Mouse (Mus musculus) heart, embryonic 11.5 days (tissue): ENCODE measurements around the gene Tom1l2. TPM values are rescaled to one million over a fixed set of nuclear protein-coding genes. Genes with fewer than 3 reads are reported as not detected.

Experiments used
- ATAC-seq: fragments of 200-750 bp; cut with Nextera tagmentation; replicated peaks from 2 replicates; pipeline ENCODE4 v1.8.0; 2017; ENCODE audit warnings: moderate library complexity; ENCODE audit not compliant: insufficient number of reproducible peaks, low FRiP score, low TSS enrichment
- H3K27ac ChIP-seq: fragments of 300-500 bp; sonication (generic); 2 replicates; pipeline ENCODE4 v1.5.1; 2014; ENCODE audit warnings: mild to moderate bottlenecking, low read depth, low read length
- H3K27me3 ChIP-seq: fragments of 300-500 bp; sonication (generic); 2 replicates; pipeline ENCODE4 v1.6.1; 2014; ENCODE audit warnings: mild to moderate bottlenecking, low read length, mixed read lengths; ENCODE audit not compliant: control insufficient read depth, insufficient read depth
- H3K36me3 ChIP-seq: fragments of 300-500 bp; sonication (generic); 2 replicates; pipeline ENCODE4 v1.6.1; 2014; ENCODE audit warnings: mild to moderate bottlenecking, low read length, moderate library complexity, mixed read lengths; ENCODE audit not compliant: control insufficient read depth, insufficient read depth
- H3K4me1 ChIP-seq: fragments of 300-500 bp; sonication (generic); 2 replicates; pipeline ENCODE4 v1.6.1; 2014; ENCODE audit warnings: low read length; ENCODE audit not compliant: control insufficient read depth, insufficient read depth
- H3K4me2 ChIP-seq: fragments of 300-500 bp; sonication (generic); 2 replicates; pipeline ENCODE4 v1.6.1; 2014; ENCODE audit warnings: mild to moderate bottlenecking, moderate library complexity
- H3K4me3 ChIP-seq: fragments of 300-500 bp; sonication (generic); 2 replicates; pipeline ENCODE4 v1.5.1; 2014; ENCODE audit warnings: low read depth, low read length
- H3K9ac ChIP-seq: fragments of 300-500 bp; sonication (generic); 2 replicates; pipeline ENCODE4 v1.6.1; 2014; ENCODE audit warnings: mild to moderate bottlenecking, low read depth, low read length, moderate library complexity
- H3K9me3 ChIP-seq: fragments of 300-500 bp; sonication (generic); replicated peaks from 2 replicates; pipeline ENCODE4 v1.6.1; 2016; ENCODE audit warnings: low read length; ENCODE audit not compliant: control insufficient read depth
- WGBS: fragments of 180-500 bp; shearing (Covaris S2); extraction: QIAGEN DNeasy Blood & Tissue Kit; methylation state at CpG from one replicate; pipeline ENCODE4 v1.1.7; 2014; ENCODE audit not compliant: insufficient replicate concordance; 5-methylcytosine and 5-hydroxymethylcytosine counted together
- microRNA-seq: library from miRNA; unstranded; fragments of <30 nt; microRNA quantifications from one replicate; pipeline ENCODE4, GENCODE M21; 2016; ENCODE audit warnings: borderline number of aligned reads
- polyA plus RNA-seq: library from polyadenylated mRNA; unstranded; fragments of >200 nt; fragmentation: Nextera tagmentation; extraction: Ambion mirVana; gene quantifications from 2 replicates; pipeline ENCODE4 v1.2.1, GENCODE M21; 2014

Tom1l2 gene
- polyA plus RNA-seq, 1 experiment from 2014 or later = 16.0 TPM

GRCm38 (mm10) chr11:60182116-60182670 is 170.5 kb downstream of the Tom1l2 start:
- H3K9ac ChIP-seq = no peak overlapping the region
- no peak overlapping the region for H3K4me2 ChIP-seq
- H3K27ac ChIP-seq = peak overlapping the region; percentile 13

GRCm38 (mm10) chr11:60178506-60178905 is 174.2 kb downstream of the Tom1l2 start:
- Histone ChIP-seq H3K36me3 (no peaks in the 10 kb centered on the region), H3K9me3 (no peaks in the 10 kb centered on the region), H3K4me1 (peaks cover 76% of the 10 kb centered on the region), H3K27me3 (no peaks in the 10 kb centered on the region), H3K27ac (peak overlapping the region; percentile 98; the same call in 1 of the 2 replicates), H3K9ac (peak overlapping the region; percentile 12; the same call in 1 of the 2 replicates), H3K4me2 (peak overlapping the region; percentile 100; the same call in 1 of the 2 replicates), H3K4me3 (no peak overlapping the region)
- ATAC-seq = no peak

More at GRCm38 (mm10) chr11:60182116-60182670, 170.5 kb downstream of the Tom1l2 start:
- Histone ChIP-seq H3K36me3 (peaks cover 20% of the 10 kb centered on the region), H3K4me3 (no peak overlapping the region), H3K27me3 (no peaks in the 10 kb centered on the region), H3K9me3 (no peaks in the 10 kb centered on the region), H3K4me1 (peaks cover 82% of the 10 kb centered on the region)
- no peak for ATAC-seq
- 75% methylated on average over 12 of the region's 12 CpGs for WGBS

GRCm38 (mm10) chr11:60178005-60178404 is 174.7 kb downstream of the Tom1l2 start:
- H3K9ac ChIP-seq = peak overlapping the region; percentile 89; the same call in 1 of the 2 replicates
- H3K4me3 ChIP-seq = no peak overlapping the region
- no peaks in the 10 kb centered on the region for H3K27me3 ChIP-seq
- peak overlapping the region; percentile 100 for H3K4me2 ChIP-seq
- H3K9me3 ChIP-seq = no peaks in the 10 kb centered on the region
- WGBS = 54% methylated on average over 6 of the region's 6 CpGs
- peaks cover 76% of the 10 kb centered on the region for H3K4me1 ChIP-seq
- peak overlapping the region; percentile 98 for H3K27ac ChIP-seq
- ATAC-seq = no peak
- H3K36me3 ChIP-seq = no peaks in the 10 kb centered on the region

- Histone ChIP-seq H3K4me1 (peaks cover 78% of the 10 kb centered on the region), H3K36me3 (no peaks in the 10 kb centered on the region), H3K9ac (peak overlapping the region; percentile 89), H3K4me2 (peak overlapping the region; percentile 100), H3K4me3 (peak overlapping the region; percentile 69), H3K27ac (peak overlapping the region; percentile 98), H3K9me3 (no peaks in the 10 kb centered on the region), H3K27me3 (no peaks in the 10 kb centered on the region)
- 1% methylated on average over 42 of the region's 42 CpGs for WGBS
- peak; percentile 7; the same call in 1 of the 2 replicates for ATAC-seq
These were observed 175.6 kb downstream of the Tom1l2 start for GRCm38 (mm10) chr11:60176975-60177657.

Small RNA genes within 50 kb of the gene (microRNA-seq; reads per million reads assigned to microRNA genes)
- gene Gm27711 = not detected
- 0.41 reads per million for gene Mir6921
- not detected for gene Mir6922

Other genes starting within 250 kb of the Tom1l2 start
- gene Rai1, start 247.9 kb downstream of the Tom1l2 start, polyA plus RNA-seq = 20.5 and 24.4 TPM in 2 replicates
- gene Srebf1, start 130.3 kb downstream of the Tom1l2 start, polyA plus RNA-seq = 39.0 and 41.0 TPM in 2 replicates
- gene Drc3, start 424 bp upstream of the Tom1l2 start, polyA plus RNA-seq = 1.9 TPM in 2 replicates
- gene Gid4, start 64.2 kb upstream of the Tom1l2 start, polyA plus RNA-seq = 19.3 and 21.2 TPM in 2 replicates
- 52.2 and 52.9 TPM in 2 replicates for gene Atpaf2, start 65.6 kb upstream of the Tom1l2 start, polyA plus RNA-seq
- gene Drg2, start 101.7 kb upstream of the Tom1l2 start, polyA plus RNA-seq = 78.5 and 85.9 TPM in 2 replicates
- gene Myo15, start 116.4 kb upstream of the Tom1l2 start, polyA plus RNA-seq = 0.11 and 0.23 TPM in 2 replicates
- 31.6 and 35.0 TPM in 2 replicates for gene Alkbh5, start 183.5 kb upstream of the Tom1l2 start, polyA plus RNA-seq